Mouse (Mus musculus): ENCODE data around the gene Josd2.

- TF ChIP-seq POLR2A (IDR thresholded peaks at IDR 0.05; ENCODE audit: low read depth, low read length) = no peak
- TF ChIP-seq CTCF (IDR thresholded peaks at IDR 0.05; ENCODE audit: extremely low read depth, insufficient read depth, insufficient read length, insufficient replicate concordance) = no peak
These were observed 3.2 kb downstream of the Josd2 start for GRCm38 (mm10) chr7:44470696-44471612.

Data from spleen, adult 2 months (tissue).